Mouse (Mus musculus) midbrain, postnatal 0 days (tissue): Measurements from ENCODE around the gene Cdkn1b. TPM values are rescaled to one million over a fixed set of nuclear protein-coding genes. Genes with fewer than 3 reads are reported as not detected.
A peak's percentile ranks its signal among the peaks of the same experiment; 100 is the strongest.

Source experiments
- ATAC-seq: fragments of 200-750 bp; cut with Nextera tagmentation; 2 replicates; pipeline ENCODE4 v1.8.0; 2017; ENCODE audit warnings: moderate number of reproducible peaks, mild to moderate bottlenecking, moderate TSS enrichment, moderate library complexity; ENCODE audit not compliant: low FRiP score
- DNase-seq: peaks from one replicate; pipeline ENCODE4 v3.0.0-alpha.2; 2015; ENCODE audit warnings: low spot score
- H3K27ac ChIP-seq: fragments of 300-500 bp; sonication (generic); 2 replicates; pipeline ENCODE4 v1.5.1; 2014; ENCODE audit warnings: low read depth, mild to moderate bottlenecking, low read length, mixed read lengths
- H3K27me3 ChIP-seq: fragments of 300-500 bp; sonication (generic); 2 replicates; pipeline ENCODE4 v1.6.1; 2014; ENCODE audit warnings: low read length, control low read depth, mixed read lengths; ENCODE audit not compliant: insufficient read depth
- H3K36me3 ChIP-seq: fragments of 300-500 bp; sonication (generic); 2 replicates; pipeline ENCODE4 v1.6.1; 2014; ENCODE audit warnings: low read length, control low read depth, mixed read lengths; ENCODE audit not compliant: insufficient read depth
- H3K4me1 ChIP-seq: fragments of 300-500 bp; sonication (generic); 2 replicates; pipeline ENCODE4 v1.6.1; 2014; ENCODE audit warnings: mild to moderate bottlenecking, control low read depth, antibody characterized with exemption, low read length, mixed read lengths; ENCODE audit not compliant: insufficient read depth
- H3K4me2 ChIP-seq: fragments of 300-500 bp; sonication (generic); 2 replicates; pipeline ENCODE4 v1.6.1; 2014; ENCODE audit warnings: low read depth, mild to moderate bottlenecking, low read length, mixed read lengths; ENCODE audit not compliant: poor library complexity, severe bottlenecking
- H3K4me3 ChIP-seq: fragments of 300-500 bp; sonication (generic); 2 replicates; pipeline ENCODE4 v1.5.1; 2014; ENCODE audit warnings: low read depth, mild to moderate bottlenecking, low read length, moderate library complexity
- H3K9ac ChIP-seq: fragments of 300-500 bp; sonication (generic); replicated peaks from 2 replicates; pipeline ENCODE4 v1.6.1; 2014; ENCODE audit warnings: mild to moderate bottlenecking, low read length, moderate library complexity, mixed read lengths; ENCODE audit not compliant: poor library complexity, severe bottlenecking
- H3K9me3 ChIP-seq: fragments of 300-500 bp; sonication (generic); 2 replicates; pipeline ENCODE4 v1.6.1; 2016; ENCODE audit warnings: low read length, control low read depth
- CTCF ChIP-seq: IDR thresholded peaks from 2 replicates; pipeline ENCODE4 v1.5.1; 2016; ENCODE audit warnings: antibody characterized with exemption, mild to moderate bottlenecking
- WGBS: fragments of 180-500 bp; shearing (Covaris S2); extraction: QIAGEN DNeasy Blood & Tissue Kit; methylation state at CpG from one replicate; pipeline ENCODE4 v1.1.7; 2014; 5-methylcytosine and 5-hydroxymethylcytosine counted together
- polyA plus RNA-seq: library from polyadenylated mRNA; unstranded; fragments of >200 nt; fragmentation: Nextera tagmentation; extraction: Ambion mirVana; gene quantifications from 2 replicates; pipeline ENCODE4 v1.2.1, GENCODE M21; 2015
- total RNA-seq: library from RNA; depleted of rRNA; stranded (reverse); fragments of >200 nt; gene quantifications from 2 replicates; pipeline ENCODE4 v1.2.3, GENCODE M21; 2014

Cdkn1b gene
- total and polyA plus RNA-seq, 2 experiments from 2014 or later = 25.6 to 58.8 TPM

GRCm38 (mm10) chr6:134877892-134878291 lies 42.3 kb upstream of the Cdkn1b start:
- no peaks in the 10 kb centered on the region for H3K27me3 ChIP-seq
- no peak for TF ChIP-seq CTCF
- no peaks in the 10 kb centered on the region for H3K9me3 ChIP-seq
- no peak overlapping the region for H3K4me2 ChIP-seq
- ATAC-seq (no peak), DNase-seq (no peak)
- H3K9ac ChIP-seq = no peak overlapping the region
- 0 out of 2 replicates have a peak, but pooled peaks cover 5% of the 10 kb centered on the region for H3K4me1 ChIP-seq
- WGBS = 67% methylated on average over 1 of the region's 1 CpGs
- no peak overlapping the region for H3K4me3 ChIP-seq
- H3K36me3 ChIP-seq = peaks cover 7% of the 10 kb centered on the region; the same call in 1 of the 2 replicates
- H3K27ac ChIP-seq = no peak overlapping the region

DNA sequence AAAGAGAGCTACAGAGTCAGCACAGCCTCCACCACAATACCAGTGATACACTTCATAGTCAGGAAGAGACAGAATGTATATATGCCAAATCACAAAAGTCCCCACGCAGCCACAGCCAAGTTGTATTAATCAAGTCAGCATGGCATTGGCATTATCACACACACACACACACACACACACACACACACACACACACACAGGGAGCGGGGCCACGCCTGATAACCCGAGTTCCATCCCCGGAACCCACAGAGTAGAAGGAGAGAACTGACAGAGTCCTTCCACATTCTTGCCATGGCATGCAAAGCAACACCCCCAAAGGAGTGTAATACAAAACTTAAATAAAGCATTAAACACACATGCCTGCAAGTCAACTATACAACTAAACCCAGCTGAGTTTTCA lies 40.6 kb upstream of the Cdkn1b start:
- 88% methylated on average over 5 of the region's 5 CpGs for WGBS
- H3K27ac ChIP-seq = no peak overlapping the region
- H3K36me3 ChIP-seq = peaks cover 7% of the 10 kb centered on the region; the same call in 1 of the 2 replicates
- H3K27me3 ChIP-seq = no peaks in the 10 kb centered on the region
- ATAC-seq = no peak
- H3K9me3 ChIP-seq = no peaks in the 10 kb centered on the region
- peaks cover 8% of the 10 kb centered on the region for H3K4me1 ChIP-seq
- no peak for DNase-seq
- H3K4me3 ChIP-seq = no peak overlapping the region
- H3K4me2 ChIP-seq = no peak overlapping the region
- no peak for TF ChIP-seq CTCF
- no peak overlapping the region for H3K9ac ChIP-seq

GRCm38 (mm10) chr6:134880046-134880445 lies 40.2 kb upstream of the Cdkn1b start:
- H3K9me3 ChIP-seq = no peaks in the 10 kb centered on the region
- ATAC-seq (no peak), DNase-seq (peak; percentile 12)
- no peaks in the 10 kb centered on the region for H3K27me3 ChIP-seq
- peaks cover 13% of the 10 kb centered on the region for H3K4me1 ChIP-seq
- no peak overlapping the region for H3K4me2 ChIP-seq
- no peak for TF ChIP-seq CTCF
- peaks cover 7% of the 10 kb centered on the region; the same call in 1 of the 2 replicates for H3K36me3 ChIP-seq
- WGBS = 44% methylated on average over 2 of the region's 2 CpGs
- no peak overlapping the region for H3K9ac ChIP-seq
- no peak overlapping the region for H3K27ac ChIP-seq
- no peak overlapping the region for H3K4me3 ChIP-seq

GRCm38 (mm10) chr6:134883661-134884060 lies 36.5 kb upstream of the Cdkn1b start:
- H3K4me3 ChIP-seq = no peak overlapping the region
- ATAC-seq (no peak), DNase-seq (no peak)
- no peaks in the 10 kb centered on the region for H3K9me3 ChIP-seq
- no peak for TF ChIP-seq CTCF
- H3K4me1 ChIP-seq = peaks cover 26% of the 10 kb centered on the region
- 88% methylated on average over 4 of the region's 4 CpGs for WGBS
- no peaks in the 10 kb centered on the region for H3K36me3 ChIP-seq
- H3K27ac ChIP-seq = no peak overlapping the region
- no peak overlapping the region for H3K9ac ChIP-seq
- H3K27me3 ChIP-seq = no peaks in the 10 kb centered on the region
- no peak overlapping the region for H3K4me2 ChIP-seq

GRCm38 (mm10) chr6:134885515-134885914 lies 34.7 kb upstream of the Cdkn1b start:
- no peak for TF ChIP-seq CTCF
- ATAC-seq = no peak
- Histone ChIP-seq H3K27ac (no peak overlapping the region), H3K4me3 (peak overlapping the region; percentile 57), H3K27me3 (no peaks in the 10 kb centered on the region), H3K9me3 (no peaks in the 10 kb centered on the region), H3K36me3 (no peaks in the 10 kb centered on the region), H3K4me1 (peaks cover 30% of the 10 kb centered on the region), H3K9ac (no peak overlapping the region), H3K4me2 (peak overlapping the region; percentile 51)
- WGBS = 88% methylated on average over 2 of the region's 2 CpGs
- no peak for DNase-seq

GRCm38 (mm10) chr6:134886475-134886874 lies 33.7 kb upstream of the Cdkn1b start:
- 47% methylated on average over 8 of the region's 8 CpGs for WGBS
- Histone ChIP-seq H3K27ac (peak overlapping the region; percentile 90), H3K9me3 (no peaks in the 10 kb centered on the region), H3K27me3 (no peaks in the 10 kb centered on the region), H3K9ac (peak overlapping the region; percentile 77), H3K4me1 (peaks cover 26% of the 10 kb centered on the region), H3K36me3 (no peaks in the 10 kb centered on the region), H3K4me3 (peak overlapping the region; percentile 57), H3K4me2 (peak overlapping the region; percentile 51)
- no peak for TF ChIP-seq CTCF
- no peak for ATAC-seq
- DNase-seq = no peak
